Mouse (Mus musculus): ENCODE measurements around the gene Nrg4. TPM values are rescaled to one million over a fixed set of nuclear protein-coding genes. Genes with fewer than 3 reads are reported as not detected.
"Not testable (repeated sequence)": the region's sequence is repeated elsewhere in the genome, so short reads cannot be mapped to it uniquely, and the experiment has no call there.

The Nrg4 gene
- total and polyA plus RNA-seq, 2 experiments = 5.3 to 24.2 TPM

- peak overlapping the region; percentile 14; the same call in 1 of the 2 replicates for H3K4me3 ChIP-seq (ENCODE audit: insufficient read depth, low read depth, low read length)
- no peak overlapping the region for H3K27ac ChIP-seq (replicated peaks; ENCODE audit: insufficient read depth, low read depth, low read length)
- H3K4me1 ChIP-seq (ENCODE audit: control insufficient read depth, insufficient read depth, low read length) = peaks cover 6% of the 10 kb centered on the region
- no peak overlapping the region for H3K9ac ChIP-seq (ENCODE audit: low read depth, low read length)
- no peaks in the 10 kb centered on the region for H3K79me2 ChIP-seq (ENCODE audit: control insufficient read depth, insufficient read depth, low read length)
- DNase-seq (ENCODE audit: extremely low read depth, low read depth, low spot score) = no peak
- H3K36me3 ChIP-seq (ENCODE audit: control insufficient read depth, insufficient read depth, low read length) = no peaks in the 10 kb centered on the region
- no peaks in the 10 kb centered on the region for H3K27me3 ChIP-seq (ENCODE audit: control insufficient read depth, insufficient read depth, low read length)
- WGBS = 47% methylated on average over 24 of the region's 24 CpGs
- no peak for TF ChIP-seq POLR2A (IDR thresholded peaks at IDR 0.05; ENCODE audit: extremely low read depth, insufficient read depth, low read length)
- no peak for TF ChIP-seq CTCF (IDR thresholded peaks at IDR 0.05; ENCODE audit: low read depth, low read length)
Observed at GRCm38 (mm10) chr9:55241863-55242685, 84.6 kb downstream of the Nrg4 start.

- Histone ChIP-seq H3K27ac (replicated peaks; ENCODE audit: insufficient read depth, low read depth, low read length) (0 out of 2 replicates have a peak overlapping the region, but pooled peaks have one; percentile 1), H3K79me2 (ENCODE audit: control insufficient read depth, insufficient read depth, low read length) (no peaks in the 10 kb centered on the region), H3K4me3 (ENCODE audit: insufficient read depth, low read depth, low read length) (no peak overlapping the region), H3K27me3 (ENCODE audit: control insufficient read depth, insufficient read depth, low read length) (no peaks in the 10 kb centered on the region), H3K4me1 (ENCODE audit: control insufficient read depth, insufficient read depth, low read length) (peaks cover 6% of the 10 kb centered on the region; the same call in 1 of the 2 replicates), H3K9ac (ENCODE audit: low read depth, low read length) (no peak overlapping the region), H3K36me3 (ENCODE audit: control insufficient read depth, insufficient read depth, low read length) (no peaks in the 10 kb centered on the region)
- no peak for TF ChIP-seq POLR2A (IDR thresholded peaks at IDR 0.05; ENCODE audit: extremely low read depth, insufficient read depth, low read length)
- 82% methylated on average over 5 of the region's 5 CpGs for WGBS
- DNase-seq (ENCODE audit: extremely low read depth, low read depth, low spot score) = no peak
Observed at GRCm38 (mm10) chr9:55240852-55241251, 85.8 kb downstream of the Nrg4 start.

GRCm38 (mm10) chr9:55236235-55237165 lies 90.1 kb downstream of the Nrg4 start:
- H3K36me3 ChIP-seq (ENCODE audit: control insufficient read depth, insufficient read depth, low read length) = no peaks in the 10 kb centered on the region
- peaks cover 8% of the 10 kb centered on the region for H3K4me1 ChIP-seq (ENCODE audit: control insufficient read depth, insufficient read depth, low read length)
- DNase-seq (ENCODE audit: extremely low read depth, low read depth, low spot score) = peak; percentile 83
- no peak overlapping the region for H3K9ac ChIP-seq (ENCODE audit: low read depth, low read length)
- H3K27me3 ChIP-seq (ENCODE audit: control insufficient read depth, insufficient read depth, low read length) = no peaks in the 10 kb centered on the region
- WGBS = 57% methylated on average over 13 of the region's 13 CpGs
- no peak for TF ChIP-seq POLR2A (IDR thresholded peaks at IDR 0.05; ENCODE audit: extremely low read depth, insufficient read depth, low read length)
- TF ChIP-seq CTCF (IDR thresholded peaks at IDR 0.05; ENCODE audit: low read depth, low read length) = no peak
- H3K4me3 ChIP-seq (ENCODE audit: insufficient read depth, low read depth, low read length) = no peak overlapping the region
- 0 out of 2 replicates have a peak overlapping the region, but pooled peaks have one; percentile 58 for H3K27ac ChIP-seq (replicated peaks; ENCODE audit: insufficient read depth, low read depth, low read length)
- H3K79me2 ChIP-seq (ENCODE audit: control insufficient read depth, insufficient read depth, low read length) = no peaks in the 10 kb centered on the region

GRCm38 (mm10) chr9:55233076-55233475 lies 93.6 kb downstream of the Nrg4 start:
- not testable (repeated sequence) for H3K36me3 ChIP-seq (ENCODE audit: control insufficient read depth, insufficient read depth, low read length); H3K9ac ChIP-seq (ENCODE audit: low read depth, low read length); H3K4me3 ChIP-seq (ENCODE audit: insufficient read depth, low read depth, low read length); H3K4me1 ChIP-seq (ENCODE audit: control insufficient read depth, insufficient read depth, low read length); H3K27me3 ChIP-seq (ENCODE audit: control insufficient read depth, insufficient read depth, low read length); H3K79me2 ChIP-seq (ENCODE audit: control insufficient read depth, insufficient read depth, low read length)
- WGBS = 20% methylated on average over 11 of the region's 11 CpGs
- peak; percentile 91 for DNase-seq (ENCODE audit: extremely low read depth, low read depth, low spot score)
- H3K27ac ChIP-seq (replicated peaks; ENCODE audit: insufficient read depth, low read depth, low read length) = peak overlapping the region; percentile 82

GRCm38 (mm10) chr9:55232586-55232985 lies 94.1 kb downstream of the Nrg4 start:
- H3K36me3 ChIP-seq (ENCODE audit: control insufficient read depth, insufficient read depth, low read length) = no peaks in the 10 kb centered on the region
- TF ChIP-seq POLR2A (IDR thresholded peaks at IDR 0.05; ENCODE audit: extremely low read depth, insufficient read depth, low read length) = no peak
- no peak for TF ChIP-seq CTCF (IDR thresholded peaks at IDR 0.05; ENCODE audit: low read depth, low read length)
- WGBS = 70% methylated on average over 7 of the region's 7 CpGs
- no peaks in the 10 kb centered on the region for H3K79me2 ChIP-seq (ENCODE audit: control insufficient read depth, insufficient read depth, low read length)
- H3K4me3 ChIP-seq (ENCODE audit: insufficient read depth, low read depth, low read length) = no peak overlapping the region
- DNase-seq (ENCODE audit: extremely low read depth, low read depth, low spot score) = no peak
- no peak overlapping the region for H3K9ac ChIP-seq (ENCODE audit: low read depth, low read length)
- peaks cover 8% of the 10 kb centered on the region for H3K4me1 ChIP-seq (ENCODE audit: control insufficient read depth, insufficient read depth, low read length)
- H3K27me3 ChIP-seq (ENCODE audit: control insufficient read depth, insufficient read depth, low read length) = no peaks in the 10 kb centered on the region
- H3K27ac ChIP-seq (replicated peaks; ENCODE audit: insufficient read depth, low read depth, low read length) = peak overlapping the region; percentile 82

All from liver, adult 2 months (tissue).